Mouse (Mus musculus): ENCODE results near the gene Gm10638. TPM values are rescaled to one million over a fixed set of nuclear protein-coding genes. Genes with fewer than 3 reads are reported as not detected.

The Gm10638 gene
- total and polyA plus RNA-seq, 2 experiments from 2014 or later, result 6.7 TPM; not detected in 1

GRCm38 (mm10) chr8:86786498-86786897 is 41.0 kb downstream of the Gm10638 start:
- H3K27ac ChIP-seq, result no peak overlapping the region
- H3K27me3 ChIP-seq (ENCODE audit: insufficient read depth, low read length), result no peaks in the 10 kb centered on the region
- no peaks in the 10 kb centered on the region for H3K9me3 ChIP-seq (ENCODE audit: low read length)
- no peaks in the 10 kb centered on the region for H3K36me3 ChIP-seq (ENCODE audit: insufficient read depth, low read length)
- no peak overlapping the region for H3K9ac ChIP-seq (replicated peaks; ENCODE audit: low read length)
- DNase-seq (ENCODE audit: low spot score), result no peak
- H3K4me3 ChIP-seq (ENCODE audit: low read length), result no peak overlapping the region
- no peak for TF ChIP-seq CTCF (IDR thresholded peaks at IDR 0.05; ENCODE audit: low read depth)
- 60% methylated on average over 5 of the region's 5 CpGs for WGBS
- ATAC-seq, result no peak
- 0 out of 2 replicates have a peak, but pooled peaks cover 3% of the 10 kb centered on the region for H3K4me1 ChIP-seq (ENCODE audit: insufficient read depth, low read length)
- H3K4me2 ChIP-seq (ENCODE audit: low read depth, low read length), result no peak overlapping the region

- TF ChIP-seq CTCF (IDR thresholded peaks at IDR 0.05; ENCODE audit: low read depth), result no peak
- Histone ChIP-seq H3K4me3 (ENCODE audit: low read length) (no peak overlapping the region), H3K27me3 (ENCODE audit: insufficient read depth, low read length) (no peaks in the 10 kb centered on the region), H3K36me3 (ENCODE audit: insufficient read depth, low read length) (no peaks in the 10 kb centered on the region), H3K4me1 (ENCODE audit: insufficient read depth, low read length) (0 out of 2 replicates have a peak, but pooled peaks cover 3% of the 10 kb centered on the region), H3K4me2 (ENCODE audit: low read depth, low read length) (no peak overlapping the region), H3K9me3 (ENCODE audit: low read length) (no peaks in the 10 kb centered on the region), H3K9ac (replicated peaks; ENCODE audit: low read length) (no peak overlapping the region), H3K27ac (no peak overlapping the region)
- DNase-seq (ENCODE audit: low spot score) (peak; percentile 7), ATAC-seq (no peak)
- WGBS, result 67% methylated on average over 12 of the region's 12 CpGs
Observed at GRCm38 (mm10) chr8:86787891-86788420, 42.5 kb downstream of the Gm10638 start.

- H3K4me2 ChIP-seq (ENCODE audit: low read depth, low read length), result no peak overlapping the region
- H3K27ac ChIP-seq, result no peak overlapping the region
- 0 out of 2 replicates have a peak, but pooled peaks cover 3% of the 10 kb centered on the region for H3K4me1 ChIP-seq (ENCODE audit: insufficient read depth, low read length)
- no peak overlapping the region for H3K4me3 ChIP-seq (ENCODE audit: low read length)
- WGBS, result 65% methylated on average over 1 of the region's 1 CpGs
- H3K9ac ChIP-seq (replicated peaks; ENCODE audit: low read length), result no peak overlapping the region
- no peak for TF ChIP-seq CTCF (IDR thresholded peaks at IDR 0.05; ENCODE audit: low read depth)
- H3K36me3 ChIP-seq (ENCODE audit: insufficient read depth, low read length), result no peaks in the 10 kb centered on the region
- DNase-seq (ENCODE audit: low spot score), result no peak
- no peak for ATAC-seq
- H3K9me3 ChIP-seq (ENCODE audit: low read length), result no peaks in the 10 kb centered on the region
- H3K27me3 ChIP-seq (ENCODE audit: insufficient read depth, low read length), result no peaks in the 10 kb centered on the region
Observed at GRCm38 (mm10) chr8:86789576-86789975, 44.1 kb downstream of the Gm10638 start.

DNA sequence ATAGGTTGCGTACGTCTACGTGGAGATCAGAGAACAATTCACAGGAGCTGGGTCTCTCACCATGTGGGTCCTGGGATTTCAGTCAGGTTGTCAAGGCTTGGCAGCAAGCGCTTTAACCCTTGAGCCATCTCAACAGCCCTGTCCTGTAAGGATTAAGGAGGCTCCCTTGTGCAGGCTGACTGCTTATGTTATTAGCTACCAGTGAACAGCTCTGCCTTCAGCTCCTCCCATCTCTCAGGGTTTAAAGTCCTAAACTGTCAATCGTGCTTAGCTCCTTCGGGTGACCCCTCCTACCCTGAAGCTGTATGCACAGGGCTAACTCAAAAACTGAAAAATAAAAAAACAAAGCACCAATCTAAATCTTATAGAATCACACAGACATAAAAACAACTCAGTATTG is 46.0 kb downstream of the Gm10638 start:
- no peak overlapping the region for H3K27ac ChIP-seq
- H3K9ac ChIP-seq (replicated peaks; ENCODE audit: low read length), result no peak overlapping the region
- DNase-seq (ENCODE audit: low spot score) (no peak), ATAC-seq (no peak)
- H3K9me3 ChIP-seq (ENCODE audit: low read length), result no peaks in the 10 kb centered on the region
- no peaks in the 10 kb centered on the region for H3K27me3 ChIP-seq (ENCODE audit: insufficient read depth, low read length)
- WGBS, result 82% methylated on average over 6 of the region's 6 CpGs
- 0 out of 2 replicates have a peak, but pooled peaks cover 3% of the 10 kb centered on the region for H3K4me1 ChIP-seq (ENCODE audit: insufficient read depth, low read length)
- no peaks in the 10 kb centered on the region for H3K36me3 ChIP-seq (ENCODE audit: insufficient read depth, low read length)
- H3K4me3 ChIP-seq (ENCODE audit: low read length), result no peak overlapping the region
- no peak overlapping the region for H3K4me2 ChIP-seq (ENCODE audit: low read depth, low read length)
- no peak for TF ChIP-seq CTCF (IDR thresholded peaks at IDR 0.05; ENCODE audit: low read depth)

GRCm38 (mm10) chr8:86794716-86795115 is 49.2 kb downstream of the Gm10638 start:
- WGBS, result 36% methylated on average over 6 of the region's 6 CpGs
- Histone ChIP-seq H3K4me3 (ENCODE audit: low read length) (no peak overlapping the region), H3K9me3 (ENCODE audit: low read length) (no peaks in the 10 kb centered on the region), H3K27me3 (ENCODE audit: insufficient read depth, low read length) (no peaks in the 10 kb centered on the region), H3K4me1 (ENCODE audit: insufficient read depth, low read length) (0 out of 2 replicates have a peak, but pooled peaks cover 3% of the 10 kb centered on the region), H3K9ac (replicated peaks; ENCODE audit: low read length) (no peak overlapping the region), H3K4me2 (ENCODE audit: low read depth, low read length) (no peak overlapping the region), H3K27ac (no peak overlapping the region), H3K36me3 (ENCODE audit: insufficient read depth, low read length) (no peaks in the 10 kb centered on the region)
- TF ChIP-seq CTCF (IDR thresholded peaks at IDR 0.05; ENCODE audit: low read depth), result no peak
- ATAC-seq (no peak), DNase-seq (ENCODE audit: low spot score) (no peak)

Other genes with a start within 250 kb of the Gm10638 start
- gene Abcc12, start 165.0 kb upstream of the Gm10638 start, total RNA-seq (2014; rRNA removed), result 0.25 and 0.26 TPM in 2 replicates
- 0.19 and 0.21 TPM in 2 replicates for gene Abcc12, start 165.0 kb upstream of the Gm10638 start, polyA plus RNA-seq (2015; fragmentation: Nextera tagmentation; extraction: Ambion mirVana)
- 55.4 and 58.8 TPM in 2 replicates for gene Lonp2, start 121.7 kb upstream of the Gm10638 start, total RNA-seq (2014; rRNA removed)
- gene Lonp2, start 121.7 kb upstream of the Gm10638 start, polyA plus RNA-seq (2015; fragmentation: Nextera tagmentation; extraction: Ambion mirVana), result 65.2 and 68.3 TPM in 2 replicates
- gene Siah1a, start 235 bp downstream of the Gm10638 start, total RNA-seq (2014; rRNA removed), result 69.7 and 70.9 TPM in 2 replicates
- gene Siah1a, start 235 bp downstream of the Gm10638 start, polyA plus RNA-seq (2015; fragmentation: Nextera tagmentation; extraction: Ambion mirVana), result 64.0 and 66.1 TPM in 2 replicates
- 12.8 and 15.5 TPM in 2 replicates for gene N4bp1, start 139.6 kb downstream of the Gm10638 start, total RNA-seq (2014; rRNA removed)
- 4.9 and 5.2 TPM in 2 replicates for gene N4bp1, start 139.6 kb downstream of the Gm10638 start, polyA plus RNA-seq (2015; fragmentation: Nextera tagmentation; extraction: Ambion mirVana)

Data from hindbrain, postnatal 0 days (tissue).